Mouse (Mus musculus): ENCODE measurements around the gene Zbtb5. TPM values are rescaled to one million over a fixed set of nuclear protein-coding genes. Genes with fewer than 3 reads are reported as not detected.
"Not testable (repeated sequence)": the region's sequence is repeated elsewhere in the genome, so short reads cannot be mapped to it uniquely, and the experiment has no call there.

Gene Zbtb5
- 17.6 and 17.7 TPM in 2 replicates for polyA plus RNA-seq (2015; fragmentation: Nextera tagmentation; extraction: Ambion mirVana)

- peak within 1 kb of the TSS; percentile 94 for H3K4me3 ChIP-seq (replicated peaks; ENCODE audit: low read length)
- H3K4me2 ChIP-seq (ENCODE audit: low read depth, low read length) = peak within 1 kb of the TSS; percentile 78
- H3K9ac ChIP-seq (ENCODE audit: low read length) = peak within 1 kb of the TSS; percentile 93
- H3K9me3 ChIP-seq (replicated peaks; ENCODE audit: control insufficient read depth, low read length) = no peaks in the 10 kb centered on the region
- H3K36me3 ChIP-seq (ENCODE audit: control insufficient read depth, insufficient read depth, low read length) = no peaks in the 10 kb centered on the region
- H3K4me1 ChIP-seq (ENCODE audit: control insufficient read depth, insufficient read depth, low read length) = peaks cover 10% of the 10 kb centered on the region
- WGBS = under 1% methylated on average over 63 of the region's 63 CpGs
- ATAC-seq (ENCODE audit: insufficient read depth, low FRiP score) = peak; percentile 98
- peak within 1 kb of the TSS; percentile 98 for H3K27ac ChIP-seq (ENCODE audit: low read length)
- H3K27me3 ChIP-seq (ENCODE audit: control insufficient read depth, insufficient read depth, low read length) = no peaks in the 10 kb centered on the region
Measured at GRCm38 (mm10) chr4:45012105-45012975, at the start of gene Zbtb5. Gene Zbtb5, minus strand, starts transcription at chr4:45012412.

GRCm38 (mm10) chr4:45055451-45055850 lies 43.2 kb upstream of the Zbtb5 start:
- H3K9ac ChIP-seq (ENCODE audit: low read length) = no peak overlapping the region
- 0 out of 2 replicates have a peak, but pooled peaks cover 8% of the 10 kb centered on the region for H3K36me3 ChIP-seq (ENCODE audit: control insufficient read depth, insufficient read depth, low read length)
- WGBS = 83% methylated on average over 8 of the region's 8 CpGs
- no peak overlapping the region for H3K4me2 ChIP-seq (ENCODE audit: low read depth, low read length)
- H3K27ac ChIP-seq (ENCODE audit: low read length) = no peak overlapping the region
- no peaks in the 10 kb centered on the region for H3K9me3 ChIP-seq (replicated peaks; ENCODE audit: control insufficient read depth, low read length)
- H3K4me3 ChIP-seq (replicated peaks; ENCODE audit: low read length) = no peak overlapping the region
- no peaks in the 10 kb centered on the region for H3K27me3 ChIP-seq (ENCODE audit: control insufficient read depth, insufficient read depth, low read length)
- no peak for ATAC-seq (ENCODE audit: insufficient read depth, low FRiP score)
- H3K4me1 ChIP-seq (ENCODE audit: control insufficient read depth, insufficient read depth, low read length) = no peaks in the 10 kb centered on the region

- Histone ChIP-seq H3K4me3 (replicated peaks; ENCODE audit: low read length) (no peak overlapping the region), H3K36me3 (ENCODE audit: control insufficient read depth, insufficient read depth, low read length) (0 out of 2 replicates have a peak, but pooled peaks cover 8% of the 10 kb centered on the region), H3K9ac (ENCODE audit: low read length) (no peak overlapping the region), H3K4me2 (ENCODE audit: low read depth, low read length) (no peak overlapping the region), H3K27me3 (ENCODE audit: control insufficient read depth, insufficient read depth, low read length) (no peaks in the 10 kb centered on the region), H3K4me1 (ENCODE audit: control insufficient read depth, insufficient read depth, low read length) (no peaks in the 10 kb centered on the region), H3K27ac (ENCODE audit: low read length) (no peak overlapping the region), H3K9me3 (replicated peaks; ENCODE audit: control insufficient read depth, low read length) (no peaks in the 10 kb centered on the region)
- no peak for ATAC-seq (ENCODE audit: insufficient read depth, low FRiP score)
- 55% methylated on average over 3 of the region's 3 CpGs for WGBS
Measured at GRCm38 (mm10) chr4:45054862-45055261, 42.6 kb upstream of the Zbtb5 start.

- Histone ChIP-seq H3K9ac (ENCODE audit: low read length) (no peak overlapping the region), H3K36me3 (ENCODE audit: control insufficient read depth, insufficient read depth, low read length) (no peaks in the 10 kb centered on the region), H3K4me2 (ENCODE audit: low read depth, low read length) (no peak overlapping the region), H3K9me3 (replicated peaks; ENCODE audit: control insufficient read depth, low read length) (no peaks in the 10 kb centered on the region), H3K27ac (ENCODE audit: low read length) (no peak overlapping the region), H3K4me1 (ENCODE audit: control insufficient read depth, insufficient read depth, low read length) (no peaks in the 10 kb centered on the region), H3K27me3 (ENCODE audit: control insufficient read depth, insufficient read depth, low read length) (no peaks in the 10 kb centered on the region), H3K4me3 (replicated peaks; ENCODE audit: low read length) (no peak overlapping the region)
- 80% methylated on average over 9 of the region's 9 CpGs for WGBS
- no peak for ATAC-seq (ENCODE audit: insufficient read depth, low FRiP score)
Measured at GRCm38 (mm10) chr4:45047956-45048355, 35.7 kb upstream of the Zbtb5 start.

- H3K27me3 ChIP-seq (ENCODE audit: control insufficient read depth, insufficient read depth, low read length) = no peaks in the 10 kb centered on the region
- no peaks in the 10 kb centered on the region for H3K4me1 ChIP-seq (ENCODE audit: control insufficient read depth, insufficient read depth, low read length)
- ATAC-seq (ENCODE audit: insufficient read depth, low FRiP score) = no peak
- no peaks in the 10 kb centered on the region for H3K9me3 ChIP-seq (replicated peaks; ENCODE audit: control insufficient read depth, low read length)
- WGBS = 85% methylated on average over 9 of the region's 9 CpGs
- H3K4me3 ChIP-seq (replicated peaks; ENCODE audit: low read length) = no peak overlapping the region
- H3K9ac ChIP-seq (ENCODE audit: low read length) = no peak overlapping the region
- H3K36me3 ChIP-seq (ENCODE audit: control insufficient read depth, insufficient read depth, low read length) = no peaks in the 10 kb centered on the region
- no peak overlapping the region for H3K27ac ChIP-seq (ENCODE audit: low read length)
- H3K4me2 ChIP-seq (ENCODE audit: low read depth, low read length) = no peak overlapping the region
Measured at GRCm38 (mm10) chr4:45047286-45047887, 35.2 kb upstream of the Zbtb5 start.

- WGBS = 92% methylated on average over 5 of the region's 5 CpGs
- H3K36me3 ChIP-seq (ENCODE audit: control insufficient read depth, insufficient read depth, low read length) = 0 out of 2 replicates have a peak, but pooled peaks cover 1% of the 10 kb centered on the region
- ATAC-seq (ENCODE audit: insufficient read depth, low FRiP score) = no peak
Measured at GRCm38 (mm10) chr4:45046679-45047078, 34.5 kb upstream of the Zbtb5 start.

GRCm38 (mm10) chr4:45040795-45041194 lies 28.6 kb upstream of the Zbtb5 start:
- Histone ChIP-seq H3K4me1 (ENCODE audit: control insufficient read depth, insufficient read depth, low read length) (no peaks in the 10 kb centered on the region), H3K27ac (ENCODE audit: low read length) (no peak overlapping the region), H3K36me3 (ENCODE audit: control insufficient read depth, insufficient read depth, low read length) (peaks cover 5% of the 10 kb centered on the region; the same call in 1 of the 2 replicates), H3K9ac (ENCODE audit: low read length) (no peak overlapping the region), H3K4me3 (replicated peaks; ENCODE audit: low read length) (no peak overlapping the region), H3K9me3 (replicated peaks; ENCODE audit: control insufficient read depth, low read length) (no peaks in the 10 kb centered on the region), H3K4me2 (ENCODE audit: low read depth, low read length) (no peak overlapping the region), H3K27me3 (ENCODE audit: control insufficient read depth, insufficient read depth, low read length) (no peaks in the 10 kb centered on the region)
- no peak for ATAC-seq (ENCODE audit: insufficient read depth, low FRiP score)
- WGBS = 76% methylated on average over 7 of the region's 7 CpGs

More at GRCm38 (mm10) chr4:45046679-45047078, 34.5 kb upstream of the Zbtb5 start:
- Histone ChIP-seq H3K4me1 (ENCODE audit: control insufficient read depth, insufficient read depth, low read length) (no peaks in the 10 kb centered on the region), H3K27me3 (ENCODE audit: control insufficient read depth, insufficient read depth, low read length) (no peaks in the 10 kb centered on the region), H3K4me3 (replicated peaks; ENCODE audit: low read length) (no peak overlapping the region), H3K9me3 (replicated peaks; ENCODE audit: control insufficient read depth, low read length) (no peaks in the 10 kb centered on the region), H3K27ac (ENCODE audit: low read length) (no peak overlapping the region), H3K4me2 (ENCODE audit: low read depth, low read length) (no peak overlapping the region), H3K9ac (ENCODE audit: low read length) (no peak overlapping the region)

GRCm38 (mm10) chr4:45039546-45039945 lies 27.3 kb upstream of the Zbtb5 start:
- ATAC-seq (ENCODE audit: insufficient read depth, low FRiP score); H3K27ac ChIP-seq (ENCODE audit: low read length); H3K27me3 ChIP-seq (ENCODE audit: control insufficient read depth, insufficient read depth, low read length); H3K4me3 ChIP-seq (replicated peaks; ENCODE audit: low read length); H3K36me3 ChIP-seq (ENCODE audit: control insufficient read depth, insufficient read depth, low read length); H3K4me2 ChIP-seq (ENCODE audit: low read depth, low read length); H3K9me3 ChIP-seq (replicated peaks; ENCODE audit: control insufficient read depth, low read length); H3K9ac ChIP-seq (ENCODE audit: low read length): not testable (repeated sequence)
- WGBS = 86% methylated on average over 7 of the region's 7 CpGs
- peaks cover 11% of the 10 kb centered on the region; the same call in 1 of the 2 replicates for H3K4me1 ChIP-seq (ENCODE audit: control insufficient read depth, insufficient read depth, low read length)

- ATAC-seq (ENCODE audit: insufficient read depth, low FRiP score); H3K36me3 ChIP-seq (ENCODE audit: control insufficient read depth, insufficient read depth, low read length); H3K4me3 ChIP-seq (replicated peaks; ENCODE audit: low read length); H3K9ac ChIP-seq (ENCODE audit: low read length); H3K27ac ChIP-seq (ENCODE audit: low read length); H3K4me2 ChIP-seq (ENCODE audit: low read depth, low read length); H3K27me3 ChIP-seq (ENCODE audit: control insufficient read depth, insufficient read depth, low read length); H3K9me3 ChIP-seq (replicated peaks; ENCODE audit: control insufficient read depth, low read length): not testable (repeated sequence)
- WGBS = 54% methylated on average over 8 of the region's 8 CpGs
- H3K4me1 ChIP-seq (ENCODE audit: control insufficient read depth, insufficient read depth, low read length) = peaks cover 12% of the 10 kb centered on the region; the same call in 1 of the 2 replicates
Measured at GRCm38 (mm10) chr4:45038879-45039278, 26.7 kb upstream of the Zbtb5 start.

Data from stomach, embryonic 16.5 days (tissue).